In the genomic region with DNA sequence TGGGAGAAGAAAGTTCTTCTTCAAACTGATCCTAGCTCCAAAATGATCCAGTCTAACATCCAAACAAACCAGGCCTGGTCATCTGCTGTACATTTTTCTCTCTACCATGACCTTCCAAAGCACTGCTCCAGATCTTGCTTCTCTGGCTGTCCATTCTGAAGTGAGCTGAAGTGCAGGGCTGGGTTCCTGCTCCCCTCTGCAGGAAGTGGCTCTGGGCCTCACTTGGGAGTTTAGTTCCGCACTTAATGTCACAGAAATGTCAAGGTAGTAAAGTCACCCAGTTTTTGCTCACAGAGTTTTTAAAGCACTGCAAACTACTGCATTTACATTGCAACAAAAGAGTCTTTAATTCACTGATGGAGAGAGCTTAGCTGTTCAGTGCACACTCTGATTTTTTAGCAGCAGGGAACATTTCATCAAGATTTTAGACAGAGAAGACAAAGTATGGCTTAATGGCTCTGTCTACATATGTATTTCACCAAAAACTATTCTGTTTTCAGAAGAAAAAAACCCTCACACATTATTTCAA, we compare ENCODE assay signal across 15 mouse cellular contexts. TPM values are rescaled to one million over a fixed set of nuclear protein-coding genes. Genes with fewer than 3 reads are reported as not detected.
DNase-seq lines count a peak whose midpoint lies in the region.
"Had no signal": no experiment of that assay in that cellular context is flagged by ENCODE, and none has a peak within 500 bp of the region (broad histone marks: within the 10 kb centered on the region; RNA-seq: fewer than 3 reads in every experiment).

No protein-coding gene starts in this region.

- DNase-seq in adrenal gland, adult (ENCODE audit: inconsistent age in 2 of 2, low spot score in 1 of 2): peak; percentile 46 to 81
- no peak for DNase-seq in adrenal gland, adult 8-10 months
- DNase-seq in ES-CJ7 (ENCODE audit: low read depth, low spot score): peak; percentile 64
- peak; percentile 64 for DNase-seq in ZHBTc4 (ENCODE audit: low read depth, low spot score)
- DNase-seq in embryo, embryonic 9.5 days (ENCODE audit: extremely low spot score): no peak
- DNase-seq in frontal cortex, postnatal 36 days (ENCODE audit: low spot score in 2 of 2): no peak
- DNase-seq: adrenal gland, postnatal 14 days; B cell, adult 2 months; cerebellum, adult 11 months; cerebellum, adult 18-20 months; cerebellum, adult 8-10 months; cerebellum, postnatal 10 days; cerebellum, postnatal 25 days had no signal

RNA-seq across cellular contexts. Expression of gene Cnr1, which starts 20.5 kb away (rescaled TPM):
- total RNA-seq in adrenal gland, adult 8-10 months (2022): 10 to 100 TPM; 25.7 to 35.6 (median 30.7) TPM
- total RNA-seq: CH12.LX, MEL had no signal

Comparison
In these comparisons a context has a peak if more than half of its experiments do, and no peak if none do; other contexts are left out.
1. DNase-seq: peak in adrenal gland, adult (2 of 2), ES-CJ7 (single experiment) and ZHBTc4 (single experiment); none in adrenal gland, adult 8-10 months (single experiment), embryo, embryonic 9.5 days (single experiment) and frontal cortex, postnatal 36 days (0 of 2).